Mouse (Mus musculus) liver, adult (tissue): Measurements from ENCODE around the gene Tex52.

ENCODE experiments used
- GATA4 ChIP-seq: IDR thresholded peaks from 2 replicates; pipeline ENCODE4 v1.6.1; 2014; ENCODE audit warnings: mild to moderate bottlenecking, low read length; ENCODE audit not compliant: insufficient replicate concordance

Gene Tex52

DNA sequence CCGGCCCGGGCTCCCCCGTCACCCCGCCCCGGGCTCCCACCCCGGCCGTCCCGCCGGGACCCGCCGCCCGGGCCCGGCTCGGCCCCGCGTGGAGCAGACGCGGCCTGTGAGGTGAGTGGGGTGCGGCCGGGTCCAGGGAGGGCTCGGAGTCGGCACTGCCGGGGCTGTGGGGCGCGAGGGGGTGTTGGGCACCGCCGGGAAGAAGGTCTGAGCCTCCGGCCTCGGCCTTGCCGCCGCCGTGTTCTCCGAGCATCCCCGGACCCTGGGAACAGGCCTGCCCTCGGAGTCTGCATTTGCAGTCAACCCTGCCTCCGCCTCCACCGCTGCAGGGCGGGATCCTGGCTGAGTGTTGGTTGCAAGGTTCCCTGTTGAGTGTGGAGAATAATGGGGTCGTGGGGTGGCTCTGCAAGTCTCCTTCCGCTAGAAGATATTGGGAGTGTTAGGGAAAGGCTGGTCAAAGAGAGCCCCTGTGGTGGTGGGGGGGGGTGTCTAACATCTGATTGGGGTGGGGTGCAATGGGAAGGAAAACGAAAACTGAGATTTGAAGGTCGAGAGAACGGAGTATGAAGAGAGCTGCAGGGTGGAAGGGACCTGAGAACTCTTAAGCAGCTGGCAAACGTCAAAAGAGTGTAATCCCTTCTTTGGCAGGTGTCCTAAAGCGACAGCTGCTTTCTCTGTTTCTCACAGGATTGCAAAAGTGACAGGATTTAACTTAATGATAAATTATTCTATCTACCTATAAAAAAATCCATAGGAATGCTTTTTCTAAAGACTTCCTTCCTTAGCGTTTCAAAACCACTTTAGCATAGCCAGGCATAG lies 12.0 kb upstream of the Tex52 start:
- no peak for TF ChIP-seq GATA4

DNA sequence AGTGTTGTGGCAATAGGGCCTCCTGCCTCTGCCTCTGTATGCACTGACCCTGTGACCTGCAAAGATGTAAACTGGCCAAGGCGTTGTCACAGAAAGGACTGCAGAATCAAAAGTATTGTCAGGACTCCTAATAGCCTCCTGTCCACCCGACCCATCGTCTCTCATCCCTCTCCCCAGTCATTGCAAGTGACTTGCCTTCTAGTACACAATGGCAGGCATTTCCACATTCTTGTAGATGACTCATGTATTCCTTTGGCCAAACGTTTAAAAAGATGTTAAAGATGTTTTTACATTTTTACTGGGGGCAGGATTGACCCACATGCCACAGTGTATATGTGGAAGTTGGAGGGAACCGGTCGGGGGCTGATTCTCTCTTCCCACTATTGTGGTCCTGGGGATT lies 10.5 kb upstream of the Tex52 start:
- no peak for TF ChIP-seq GATA4

- TF ChIP-seq GATA4, result no peak
Observed at GRCm38 (mm10) chr6:128366466-128366865, 8.8 kb upstream of the Tex52 start.

- TF ChIP-seq GATA4, result no peak
Observed at GRCm38 (mm10) chr6:128370040-128370439, 5.2 kb upstream of the Tex52 start.

- no peak for TF ChIP-seq GATA4
Observed at GRCm38 (mm10) chr6:128376371-128377085, 1.3 kb downstream of the Tex52 start.

DNA sequence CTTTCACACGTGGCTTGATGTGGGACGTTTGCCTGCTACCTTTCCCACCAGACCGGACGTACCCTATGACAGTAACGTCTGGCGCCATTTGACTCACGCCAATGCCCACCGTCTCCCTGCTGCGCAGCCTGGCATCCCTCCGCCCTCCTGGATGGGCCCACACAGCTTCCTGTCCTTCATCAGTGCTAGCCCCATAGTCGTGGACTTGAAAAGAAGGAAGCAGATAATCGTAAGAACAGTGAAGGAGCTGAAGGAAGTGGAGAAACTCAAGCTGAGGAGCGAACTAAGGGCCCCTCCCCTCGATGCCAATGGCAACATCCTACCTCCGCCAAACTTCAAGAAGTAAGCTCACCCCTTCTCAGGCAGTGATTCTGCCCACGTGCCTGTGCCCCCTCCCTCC lies 4.4 kb downstream of the Tex52 start:
- no peak for TF ChIP-seq GATA4

DNA sequence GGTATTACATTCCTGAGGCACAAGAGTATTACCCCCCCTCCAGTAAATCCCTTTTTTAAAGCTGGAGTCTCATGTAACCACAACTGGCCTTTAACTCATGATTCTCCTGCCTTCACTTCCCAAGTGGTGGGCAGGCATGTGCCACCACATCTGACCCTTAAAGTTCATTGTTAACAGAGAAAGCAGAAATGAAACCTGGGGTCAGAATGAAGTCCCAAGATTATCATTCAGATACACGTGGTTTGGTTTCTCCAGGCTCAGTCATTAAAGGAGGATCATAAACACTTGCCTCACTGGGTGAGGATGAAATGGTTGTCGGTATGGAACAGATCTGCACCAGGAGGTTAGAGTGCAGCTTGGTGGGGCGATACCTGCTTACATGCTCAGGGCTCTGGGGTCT lies 6.0 kb downstream of the Tex52 start:
- TF ChIP-seq GATA4, result no peak

DNA sequence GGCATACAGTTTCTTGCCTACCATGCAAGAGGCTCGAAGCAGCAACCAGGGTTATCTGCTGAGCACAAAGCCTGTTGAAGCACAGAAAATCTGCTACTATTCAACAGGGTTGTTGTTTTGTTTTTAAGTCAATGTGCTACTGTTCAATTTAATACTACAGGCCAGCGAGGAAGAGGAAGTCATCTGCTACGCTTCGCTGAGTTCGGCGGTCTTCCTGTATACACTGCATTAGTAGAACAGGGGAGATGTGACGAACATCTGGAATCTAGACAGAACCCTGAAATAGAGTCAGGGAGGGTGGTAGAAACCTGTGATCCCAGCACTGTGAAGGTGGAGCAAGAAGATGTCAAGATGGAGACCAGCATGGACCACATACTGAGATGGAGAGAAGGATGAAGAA lies 8.5 kb downstream of the Tex52 start:
- no peak for TF ChIP-seq GATA4

DNA sequence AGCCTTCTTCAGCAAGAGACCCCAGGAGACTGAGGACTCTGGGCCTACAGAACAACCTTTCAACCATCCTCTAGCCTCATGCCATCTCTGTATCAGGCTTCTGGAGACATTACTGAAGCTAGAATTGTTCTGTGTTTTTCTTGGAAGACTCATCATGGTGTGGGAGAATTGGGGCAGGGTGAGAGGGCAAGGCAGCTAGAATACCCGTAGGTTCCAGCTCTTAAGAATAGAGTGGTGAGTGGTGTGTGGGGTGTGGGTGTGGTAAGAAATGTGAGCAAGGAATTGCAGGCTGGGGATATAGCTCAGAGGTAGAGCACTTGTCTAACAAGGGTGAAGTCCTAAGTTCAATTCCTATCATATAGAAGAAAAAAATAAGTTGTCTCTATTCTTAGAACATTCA lies 9.8 kb downstream of the Tex52 start:
- TF ChIP-seq GATA4, result no peak

- no peak for TF ChIP-seq GATA4
Observed at GRCm38 (mm10) chr6:128389185-128389584, 13.9 kb downstream of the Tex52 start.

DNA sequence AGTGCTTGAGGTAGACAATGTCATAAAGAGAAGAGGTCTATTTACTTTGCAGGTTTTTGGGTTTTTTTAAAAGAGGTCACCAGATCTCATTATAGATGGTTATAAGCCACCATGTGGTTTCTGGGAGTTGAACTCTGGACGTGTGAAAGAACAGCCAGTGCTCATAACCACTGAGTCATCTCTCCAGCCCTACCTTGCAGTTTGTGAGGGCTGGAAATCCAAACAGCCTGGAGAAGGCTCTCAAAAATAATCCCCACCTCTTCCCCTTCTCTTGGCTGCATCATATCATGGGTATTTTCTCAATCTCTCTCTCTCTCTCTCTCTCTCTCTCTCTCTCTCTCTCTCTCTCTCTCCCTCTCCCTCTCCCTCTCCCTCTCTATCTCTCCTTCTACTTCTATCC lies 15.4 kb downstream of the Tex52 start:
- no peak for TF ChIP-seq GATA4

- no peak for TF ChIP-seq GATA4
Observed at GRCm38 (mm10) chr6:128397574-128398261, 22.5 kb downstream of the Tex52 start.

GRCm38 (mm10) chr6:128398996-128399395 lies 23.7 kb downstream of the Tex52 start, which contains the start of gene Nrip2:
Gene Nrip2, plus strand, starts transcription at chr6:128399296.
- TF ChIP-seq GATA4, result no peak

DNA sequence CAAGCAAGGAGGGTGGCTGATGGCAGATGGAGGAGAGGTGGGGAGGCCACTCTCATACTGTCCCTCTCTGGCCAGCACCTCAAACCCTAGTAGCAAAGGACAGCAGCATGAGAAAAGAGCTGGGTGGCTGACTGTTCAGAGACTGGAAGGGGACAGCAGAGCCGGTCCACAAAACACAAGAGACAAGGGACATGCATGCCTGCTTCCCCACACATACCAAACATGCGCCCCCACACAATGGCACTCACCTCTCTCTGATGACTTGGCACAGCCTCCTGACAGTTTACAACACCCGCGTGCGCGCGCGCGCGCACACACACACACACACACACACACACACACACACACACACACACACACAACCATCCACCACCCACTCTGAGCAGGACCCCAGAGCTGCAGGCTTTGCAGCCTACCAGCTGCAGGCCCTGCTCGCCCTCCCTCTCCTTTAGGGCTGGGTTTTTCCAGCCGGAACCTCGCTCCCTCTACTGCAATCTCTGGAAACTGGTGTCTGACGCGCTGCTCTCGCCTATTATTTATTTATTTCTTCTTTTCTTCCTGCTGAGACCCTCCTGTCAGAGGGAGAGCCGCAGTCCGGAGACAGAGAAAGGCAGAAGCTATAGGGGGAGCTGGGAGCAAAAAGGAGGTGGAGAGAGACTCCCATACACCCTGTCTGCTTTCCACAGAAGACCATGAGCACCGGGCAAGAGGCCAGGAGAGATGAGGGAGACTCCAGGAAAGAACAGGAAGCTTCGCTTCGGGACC lies 24.3 kb downstream of the Tex52 start:
- no peak for TF ChIP-seq GATA4

- TF ChIP-seq GATA4, result no peak
Observed at GRCm38 (mm10) chr6:128404708-128405107, 29.5 kb downstream of the Tex52 start.
